Mouse (Mus musculus): ENCODE measurements around the gene Srsf12. TPM values are rescaled to one million over a fixed set of nuclear protein-coding genes. Genes with fewer than 3 reads are reported as not detected.

The Srsf12 gene
- polyA plus RNA-seq, 1 experiment: 1.6 TPM

GRCm38 (mm10) chr4:33207551-33207950, 1.2 kb upstream of the Srsf12 start:
- Histone ChIP-seq H3K27me3 (ENCODE audit: control insufficient read depth, insufficient read depth, low read length) (no peaks in the 10 kb centered on the region), H3K36me3 (ENCODE audit: control insufficient read depth, insufficient read depth, low read length) (no peaks in the 10 kb centered on the region), H3K4me1 (ENCODE audit: control insufficient read depth, insufficient read depth, low read length) (peaks cover 11% of the 10 kb centered on the region), H3K27ac (ENCODE audit: control insufficient read depth, insufficient read depth, low read depth, low read length) (no peak overlapping the region), H3K4me3 (ENCODE audit: control insufficient read depth, low read depth, low read length) (no peak overlapping the region)
- no peak for TF ChIP-seq CTCF (IDR thresholded peaks at IDR 0.05; ENCODE audit: control insufficient read depth, insufficient read depth, insufficient replicate concordance, low read depth, low read length)
- TF ChIP-seq POLR2A (IDR thresholded peaks at IDR 0.05; ENCODE audit: control insufficient read depth, low read depth, low read length): no peak

GRCm38 (mm10) chr4:33221847-33222246, 13.1 kb downstream of the Srsf12 start:
- Histone ChIP-seq H3K27ac (ENCODE audit: control insufficient read depth, insufficient read depth, low read depth, low read length) (no peak overlapping the region), H3K27me3 (ENCODE audit: control insufficient read depth, insufficient read depth, low read length) (no peaks in the 10 kb centered on the region), H3K36me3 (ENCODE audit: control insufficient read depth, insufficient read depth, low read length) (no peaks in the 10 kb centered on the region), H3K4me1 (ENCODE audit: control insufficient read depth, insufficient read depth, low read length) (no peaks in the 10 kb centered on the region), H3K4me3 (ENCODE audit: control insufficient read depth, low read depth, low read length) (no peak overlapping the region)
- TF ChIP-seq POLR2A (IDR thresholded peaks at IDR 0.05; ENCODE audit: control insufficient read depth, low read depth, low read length) (no peak), CTCF (IDR thresholded peaks at IDR 0.05; ENCODE audit: control insufficient read depth, insufficient read depth, insufficient replicate concordance, low read depth, low read length) (no peak)

GRCm38 (mm10) chr4:33224003-33224675, 15.3 kb downstream of the Srsf12 start:
- no peak overlapping the region for H3K4me3 ChIP-seq (ENCODE audit: control insufficient read depth, low read depth, low read length)
- no peaks in the 10 kb centered on the region for H3K4me1 ChIP-seq (ENCODE audit: control insufficient read depth, insufficient read depth, low read length)
- H3K27me3 ChIP-seq (ENCODE audit: control insufficient read depth, insufficient read depth, low read length): no peaks in the 10 kb centered on the region
- no peaks in the 10 kb centered on the region for H3K36me3 ChIP-seq (ENCODE audit: control insufficient read depth, insufficient read depth, low read length)
- TF ChIP-seq CTCF (IDR thresholded peaks at IDR 0.05; ENCODE audit: control insufficient read depth, insufficient read depth, insufficient replicate concordance, low read depth, low read length): no peak
- no peak for TF ChIP-seq POLR2A (IDR thresholded peaks at IDR 0.05; ENCODE audit: control insufficient read depth, low read depth, low read length)
- no peak overlapping the region for H3K27ac ChIP-seq (ENCODE audit: control insufficient read depth, insufficient read depth, low read depth, low read length)

- no peaks in the 10 kb centered on the region for H3K36me3 ChIP-seq (ENCODE audit: control insufficient read depth, insufficient read depth, low read length)
- H3K27me3 ChIP-seq (ENCODE audit: control insufficient read depth, insufficient read depth, low read length): no peaks in the 10 kb centered on the region
- no peak overlapping the region for H3K4me3 ChIP-seq (ENCODE audit: control insufficient read depth, low read depth, low read length)
- H3K4me1 ChIP-seq (ENCODE audit: control insufficient read depth, insufficient read depth, low read length): no peaks in the 10 kb centered on the region
- H3K27ac ChIP-seq (ENCODE audit: control insufficient read depth, insufficient read depth, low read depth, low read length): no peak overlapping the region
- no peak for TF ChIP-seq CTCF (IDR thresholded peaks at IDR 0.05; ENCODE audit: control insufficient read depth, insufficient read depth, insufficient replicate concordance, low read depth, low read length)
- TF ChIP-seq POLR2A (IDR thresholded peaks at IDR 0.05; ENCODE audit: control insufficient read depth, low read depth, low read length): no peak
Measured at GRCm38 (mm10) chr4:33227164-33227563, 18.4 kb downstream of the Srsf12 start.

- no peak for TF ChIP-seq POLR2A (IDR thresholded peaks at IDR 0.05; ENCODE audit: control insufficient read depth, low read depth, low read length)
- no peak for TF ChIP-seq CTCF (IDR thresholded peaks at IDR 0.05; ENCODE audit: control insufficient read depth, insufficient read depth, insufficient replicate concordance, low read depth, low read length)
- Histone ChIP-seq H3K27me3 (ENCODE audit: control insufficient read depth, insufficient read depth, low read length) (no peaks in the 10 kb centered on the region), H3K4me3 (ENCODE audit: control insufficient read depth, low read depth, low read length) (no peak overlapping the region), H3K27ac (ENCODE audit: control insufficient read depth, insufficient read depth, low read depth, low read length) (no peak overlapping the region), H3K36me3 (ENCODE audit: control insufficient read depth, insufficient read depth, low read length) (no peaks in the 10 kb centered on the region), H3K4me1 (ENCODE audit: control insufficient read depth, insufficient read depth, low read length) (no peaks in the 10 kb centered on the region)
Measured at GRCm38 (mm10) chr4:33229639-33230038, 20.8 kb downstream of the Srsf12 start.

- Histone ChIP-seq H3K27ac (ENCODE audit: control insufficient read depth, insufficient read depth, low read depth, low read length) (no peak overlapping the region), H3K4me3 (ENCODE audit: control insufficient read depth, low read depth, low read length) (no peak overlapping the region), H3K27me3 (ENCODE audit: control insufficient read depth, insufficient read depth, low read length) (no peaks in the 10 kb centered on the region), H3K4me1 (ENCODE audit: control insufficient read depth, insufficient read depth, low read length) (no peaks in the 10 kb centered on the region), H3K36me3 (ENCODE audit: control insufficient read depth, insufficient read depth, low read length) (no peaks in the 10 kb centered on the region)
- no peak for TF ChIP-seq CTCF (IDR thresholded peaks at IDR 0.05; ENCODE audit: control insufficient read depth, insufficient read depth, insufficient replicate concordance, low read depth, low read length)
- TF ChIP-seq POLR2A (IDR thresholded peaks at IDR 0.05; ENCODE audit: control insufficient read depth, low read depth, low read length): no peak
Measured at GRCm38 (mm10) chr4:33230881-33231280, 22.1 kb downstream of the Srsf12 start.

- H3K27me3 ChIP-seq (ENCODE audit: control insufficient read depth, insufficient read depth, low read length): no peaks in the 10 kb centered on the region
- peaks cover 3% of the 10 kb centered on the region for H3K36me3 ChIP-seq (ENCODE audit: control insufficient read depth, insufficient read depth, low read length)
- H3K4me3 ChIP-seq (ENCODE audit: control insufficient read depth, low read depth, low read length): no peak overlapping the region
- H3K27ac ChIP-seq (ENCODE audit: control insufficient read depth, insufficient read depth, low read depth, low read length): no peak overlapping the region
- no peak for TF ChIP-seq CTCF (IDR thresholded peaks at IDR 0.05; ENCODE audit: control insufficient read depth, insufficient read depth, insufficient replicate concordance, low read depth, low read length)
- TF ChIP-seq POLR2A (IDR thresholded peaks at IDR 0.05; ENCODE audit: control insufficient read depth, low read depth, low read length): no peak
- peaks cover 5% of the 10 kb centered on the region for H3K4me1 ChIP-seq (ENCODE audit: control insufficient read depth, insufficient read depth, low read length)
Measured at GRCm38 (mm10) chr4:33242536-33242935, 33.7 kb downstream of the Srsf12 start.
